Mouse (Mus musculus): ENCODE data around the gene Grb2.

The Grb2 gene

DNA sequence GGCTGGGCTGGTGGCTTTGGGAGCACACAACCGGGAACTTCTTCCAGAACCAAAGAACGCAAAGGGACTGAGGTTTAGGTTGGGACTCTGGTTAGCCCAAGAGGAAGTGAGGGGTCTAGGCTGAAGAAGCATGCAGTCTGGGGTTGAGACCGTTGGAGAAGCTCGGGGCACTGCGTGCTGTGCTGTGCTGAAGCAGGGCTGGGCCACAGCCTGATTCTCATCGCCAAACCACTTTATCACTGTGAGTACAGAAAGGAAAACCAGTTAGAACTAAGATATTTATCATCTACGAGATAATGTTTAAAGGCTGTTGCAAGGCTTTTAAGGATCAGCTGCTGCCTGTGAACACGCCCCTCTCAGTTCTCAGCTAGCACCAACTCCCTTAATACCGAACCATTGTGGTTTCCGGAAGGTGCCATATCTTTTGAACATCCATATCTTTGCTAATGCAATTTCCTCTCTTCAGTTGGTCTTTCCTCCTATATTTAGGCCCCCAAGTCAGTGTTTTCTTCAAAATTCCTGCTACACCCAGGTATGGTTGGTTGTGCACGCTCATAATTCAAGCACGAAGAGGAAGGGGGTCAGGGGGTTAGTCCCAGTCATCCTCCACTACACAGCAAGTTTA lies 4.4 kb upstream of the Grb2 start:
- peak; percentile 84 for DNase-seq (ENCODE audit: low read depth, low spot score)

DNA sequence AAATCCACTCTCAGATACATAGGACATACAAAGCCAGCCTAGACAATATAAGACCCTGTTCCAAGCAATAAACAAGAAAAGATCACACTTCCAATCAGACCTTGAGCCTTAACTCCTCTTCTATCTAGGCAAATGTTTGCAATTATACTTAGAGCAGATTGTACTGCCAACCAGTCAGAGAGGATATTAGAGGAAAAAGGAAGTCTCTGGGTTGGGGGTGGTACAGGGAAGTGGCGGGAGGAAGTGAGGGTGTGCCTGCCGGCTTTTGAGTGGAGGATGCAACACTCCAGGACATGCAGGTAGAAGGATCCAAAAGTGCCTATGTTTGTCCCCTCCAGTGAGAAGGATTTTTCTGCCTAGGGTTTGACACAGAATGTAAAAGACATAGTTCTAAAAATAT lies 3.9 kb upstream of the Grb2 start:
- DNase-seq (ENCODE audit: low read depth, low spot score), result peak; percentile 51

DNA sequence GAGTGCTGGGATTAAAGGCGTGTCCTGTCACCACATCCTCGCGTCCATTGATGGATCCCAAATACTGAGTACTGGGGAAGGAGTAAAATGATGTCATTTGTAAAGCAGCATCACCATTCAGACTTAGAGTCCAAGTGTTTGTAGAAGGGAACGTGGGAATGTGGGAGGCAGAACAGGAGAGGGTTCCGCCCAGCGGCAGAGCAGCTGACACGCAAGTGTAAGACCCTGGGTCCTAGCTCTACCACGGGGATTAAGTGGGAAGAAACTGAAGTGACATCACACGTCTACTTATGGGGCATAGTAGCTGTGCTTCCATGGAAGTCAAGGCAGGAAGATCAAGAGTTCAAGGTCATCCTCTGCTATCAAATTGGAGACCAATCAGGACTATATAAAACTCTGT lies 2.7 kb upstream of the Grb2 start:
- no peak for DNase-seq (ENCODE audit: low read depth, low spot score)

DNA sequence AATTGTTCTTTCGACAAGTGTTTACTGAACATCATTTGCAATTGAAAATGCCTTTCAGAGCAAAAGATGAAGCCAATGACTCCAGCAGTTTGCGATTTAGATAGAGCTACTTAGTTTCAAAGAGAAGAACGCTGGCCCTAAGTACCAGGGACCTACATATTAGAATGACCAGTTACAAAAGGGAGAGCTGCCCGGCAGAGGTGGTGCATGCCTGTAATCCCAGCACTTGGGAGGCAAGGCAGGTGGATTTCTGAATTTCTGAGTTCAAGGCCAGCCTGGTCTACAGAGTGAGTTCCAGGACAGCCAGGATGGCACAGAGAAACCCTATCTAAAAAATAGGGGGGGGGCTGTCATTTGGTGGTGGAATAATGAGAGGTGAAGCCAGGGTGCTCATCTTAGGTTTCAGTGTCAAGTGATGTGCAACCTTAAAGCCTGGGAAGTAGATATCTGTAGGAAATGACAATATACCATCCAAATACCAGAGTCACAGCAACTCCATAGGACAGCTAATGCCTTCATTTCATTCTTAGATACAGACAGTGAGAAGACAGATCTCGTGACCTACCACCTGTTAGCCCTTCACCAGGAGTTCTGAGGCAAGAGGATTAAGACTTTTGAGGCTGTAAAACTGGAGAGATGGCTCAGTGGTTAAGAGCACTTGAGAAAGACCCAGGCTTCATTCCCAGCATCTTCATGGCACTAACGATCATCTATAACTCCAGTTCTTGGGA lies 1.6 kb upstream of the Grb2 start:
- no peak for DNase-seq (ENCODE audit: low read depth, low spot score)

DNA sequence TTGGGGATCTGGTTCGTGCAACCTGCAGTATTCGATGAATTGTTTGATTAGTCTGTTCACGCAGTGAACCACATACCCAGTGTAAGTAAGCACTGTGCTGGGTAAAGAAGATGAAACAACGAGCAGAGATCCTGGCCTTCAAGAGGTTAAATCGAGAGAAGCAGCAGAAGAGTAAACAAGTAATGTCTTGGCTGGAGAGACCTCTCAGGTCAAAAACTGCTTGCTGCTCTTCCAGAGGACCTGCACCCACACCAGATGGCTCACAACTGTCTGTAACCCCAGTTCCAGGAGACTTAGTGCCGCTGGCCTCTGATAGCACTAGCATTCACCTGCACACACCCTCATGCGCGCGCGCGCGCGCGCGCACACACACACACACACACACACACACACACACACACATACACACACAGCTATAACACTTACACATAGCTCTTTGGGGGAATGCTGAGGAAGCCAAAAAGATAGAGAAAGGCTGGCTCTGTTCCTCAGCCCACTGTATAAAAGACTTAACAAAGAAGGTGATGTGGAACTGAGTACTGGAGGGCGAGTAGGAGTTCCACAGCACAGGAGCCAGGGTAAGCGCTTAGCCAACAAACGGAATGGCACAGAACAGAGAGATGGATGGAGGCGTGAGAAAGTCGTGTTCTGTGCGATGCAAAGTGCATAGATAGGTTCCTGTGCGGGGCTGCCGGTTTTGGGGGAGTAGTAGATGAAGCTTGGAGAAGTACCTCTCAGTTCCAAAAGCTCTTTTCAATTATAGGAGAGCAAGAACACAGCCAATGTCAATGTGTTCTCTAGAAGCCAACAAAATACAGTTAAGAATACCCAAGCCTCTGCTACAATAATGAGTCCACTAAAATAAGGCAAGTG lies 795 bp upstream of the Grb2 start:
- peak; percentile 79 for DNase-seq (ENCODE audit: low read depth, low spot score)

DNA sequence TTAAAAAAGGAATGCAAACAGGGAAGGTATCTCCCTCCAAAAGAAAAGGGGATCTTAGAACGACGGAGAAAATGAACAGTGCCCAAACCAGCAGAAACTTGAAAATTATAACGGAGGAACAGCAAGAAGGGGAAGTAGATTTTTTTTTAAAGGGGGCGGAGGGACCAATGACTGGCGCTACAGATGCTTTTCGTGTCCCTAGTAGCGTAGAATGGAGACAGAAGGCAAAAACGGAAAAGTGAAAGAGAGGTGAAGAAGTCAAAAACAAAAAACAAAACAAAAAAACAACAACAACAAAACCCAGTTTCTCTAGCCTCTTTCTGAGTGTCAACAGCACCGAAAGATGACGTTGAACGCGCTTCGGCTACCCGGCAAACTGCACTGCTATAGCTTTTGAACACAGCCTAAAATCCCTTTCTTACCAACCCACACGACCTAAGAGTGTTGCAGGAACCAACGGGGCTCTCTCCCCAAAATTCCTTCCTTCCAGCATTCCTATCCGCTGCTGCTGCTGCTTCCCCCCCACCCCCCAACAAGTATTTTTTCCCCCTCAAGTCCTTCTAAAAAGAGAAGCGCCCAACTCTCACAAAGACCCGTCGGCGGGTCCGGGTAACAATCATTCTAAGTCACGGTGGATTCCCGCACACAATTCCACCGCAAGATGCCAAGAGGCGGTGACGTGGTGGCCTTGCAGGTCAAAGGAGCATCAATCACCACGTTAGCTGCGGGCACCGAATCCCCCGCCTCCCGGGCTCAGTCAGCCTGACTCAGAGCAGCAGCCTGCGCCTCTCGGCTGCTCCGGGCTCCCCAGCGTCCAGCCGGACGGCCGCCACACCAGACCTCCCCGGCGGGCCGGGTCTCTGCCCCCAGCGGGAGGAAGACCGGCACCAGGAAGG lies 836 bp downstream of the Grb2 start:
- peak; percentile 69 for DNase-seq (ENCODE audit: low read depth, low spot score)

DNA sequence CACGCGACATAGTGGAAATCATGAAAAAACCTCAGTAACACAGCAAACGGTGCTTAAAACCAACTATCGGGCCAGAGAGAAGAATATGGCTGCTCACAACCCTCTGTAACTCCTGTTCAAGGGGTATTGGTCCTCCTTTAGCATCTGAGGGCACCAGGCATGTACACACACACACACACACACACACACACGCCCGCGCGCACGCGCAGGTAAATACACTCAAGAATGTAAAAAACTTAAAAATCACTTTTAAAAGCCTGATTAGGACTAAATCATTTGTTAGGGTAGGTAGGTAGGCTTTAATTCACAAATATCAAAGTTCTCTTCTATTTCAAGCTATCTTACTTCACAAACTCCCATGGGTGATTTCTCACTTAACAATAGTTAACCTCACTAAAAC lies 1.8 kb downstream of the Grb2 start:
- DNase-seq (ENCODE audit: low read depth, low spot score), result peak; percentile 33

DNA sequence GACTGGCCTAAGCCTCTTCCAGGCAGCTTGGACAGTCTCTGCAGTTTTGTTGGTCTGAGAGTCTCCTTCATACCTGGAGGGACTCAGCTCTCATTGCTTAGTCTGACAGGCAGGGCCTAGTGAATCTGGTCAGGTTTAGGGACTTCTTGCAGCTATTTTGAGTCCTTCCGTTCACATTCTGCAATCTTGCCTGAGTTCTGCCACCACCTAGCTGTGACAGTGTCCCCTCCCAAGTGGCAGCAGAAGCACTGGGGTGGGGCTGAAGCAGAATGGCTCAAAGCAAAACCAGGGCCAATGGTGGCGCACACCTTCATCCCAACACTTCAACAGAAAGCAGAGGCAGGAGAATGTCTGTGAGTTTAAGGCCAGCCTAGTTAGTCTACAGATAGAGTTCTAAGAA lies 2.8 kb downstream of the Grb2 start:
- no peak for DNase-seq (ENCODE audit: low read depth, low spot score)

DNA sequence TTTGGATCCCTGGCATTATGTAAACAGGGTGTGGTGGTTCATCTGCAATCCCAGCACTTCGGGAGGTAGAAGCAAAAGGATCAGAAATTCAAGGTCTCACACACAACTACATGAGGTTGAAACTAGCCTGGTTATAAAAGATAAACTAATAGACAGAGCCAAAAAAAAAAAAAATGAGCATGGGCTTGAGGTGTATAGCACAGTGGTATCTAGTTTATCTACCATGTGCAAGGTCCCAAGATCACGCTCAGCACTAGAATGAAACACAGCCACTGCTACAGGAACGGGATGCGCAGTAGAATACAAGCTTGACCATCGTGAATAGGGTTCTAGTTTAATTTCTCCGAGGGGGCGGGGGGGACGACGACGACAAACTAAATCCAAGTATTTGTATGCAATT lies 3.7 kb downstream of the Grb2 start:
- no peak for DNase-seq (ENCODE audit: low read depth, low spot score)

DNA sequence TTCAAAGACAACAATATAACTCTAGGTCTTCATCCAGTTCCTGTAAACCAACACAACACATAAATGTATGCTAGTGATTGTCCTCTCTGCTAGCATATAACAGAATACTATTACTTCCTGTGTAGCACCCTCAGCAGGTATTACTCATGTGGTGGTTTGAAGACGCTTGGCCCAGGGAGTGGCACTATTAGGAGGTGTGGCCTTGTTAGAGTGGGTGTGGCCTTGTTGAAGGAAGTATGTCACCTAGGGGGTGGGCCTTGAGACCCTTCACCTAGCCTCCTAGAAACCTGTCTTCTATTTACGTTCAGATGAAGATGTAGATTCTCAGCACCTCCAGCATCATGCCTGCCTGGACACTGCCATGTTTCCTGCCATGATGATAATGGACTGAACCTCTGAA lies 4.9 kb downstream of the Grb2 start:
- DNase-seq (ENCODE audit: low read depth, low spot score), result no peak

DNA sequence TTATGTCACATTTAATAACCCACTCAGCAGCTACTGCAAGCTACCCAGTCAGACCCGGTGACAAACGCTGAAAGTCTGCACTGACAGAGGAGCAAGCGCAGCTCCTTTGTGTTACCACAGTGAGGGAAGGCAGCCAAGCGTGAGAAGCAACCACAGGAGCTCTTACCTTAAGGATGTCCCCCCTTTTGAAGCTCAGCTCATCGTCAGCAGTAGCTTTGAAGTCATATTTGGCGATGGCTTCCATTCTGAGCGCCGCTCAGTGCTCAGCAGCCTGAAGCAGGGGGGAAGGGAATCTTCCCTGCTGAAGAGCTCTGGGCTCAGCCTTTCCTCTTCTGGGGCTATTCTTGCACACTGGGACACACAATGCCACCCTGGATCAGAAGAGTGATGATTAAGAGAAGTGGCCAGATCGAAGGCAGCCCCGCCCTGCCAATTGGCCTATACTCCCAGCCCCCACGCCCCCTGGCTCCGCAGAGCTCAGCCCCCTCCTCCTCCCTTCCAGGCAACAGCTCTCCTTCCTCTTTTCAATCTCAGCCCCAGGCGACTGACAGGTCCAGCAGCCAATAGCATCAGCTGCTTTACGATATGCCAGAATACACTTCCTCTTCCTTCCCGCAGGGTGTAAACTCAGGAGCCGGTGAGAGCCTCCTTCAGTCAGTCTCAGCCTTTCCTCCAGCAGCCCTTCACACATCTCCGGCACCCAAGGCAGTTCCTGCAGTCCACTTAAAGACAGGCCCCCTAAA lies 9.2 kb downstream of the Grb2 start:
- DNase-seq (ENCODE audit: low read depth, low spot score), result peak; percentile 91

DNA sequence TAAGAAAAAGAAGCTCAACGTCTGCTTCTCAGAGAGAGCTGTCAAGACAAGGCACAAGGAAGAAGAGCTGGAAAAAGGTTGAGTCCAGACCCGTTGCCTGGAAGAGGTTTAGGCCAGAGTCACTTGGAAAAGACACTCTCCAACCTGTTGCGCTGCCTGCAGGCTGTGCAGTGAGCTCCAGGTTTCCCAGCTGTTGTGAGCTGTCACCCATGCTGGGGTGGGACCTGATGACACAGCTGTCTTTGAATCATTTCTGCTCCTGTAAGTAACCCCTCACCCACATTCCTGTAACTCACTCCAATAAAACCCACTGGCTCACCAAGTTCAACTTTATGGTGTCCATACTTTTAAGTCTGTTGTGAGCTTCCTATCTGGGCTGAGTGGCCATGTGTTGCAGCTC lies 10.7 kb downstream of the Grb2 start:
- no peak for DNase-seq (ENCODE audit: low read depth, low spot score)

DNA sequence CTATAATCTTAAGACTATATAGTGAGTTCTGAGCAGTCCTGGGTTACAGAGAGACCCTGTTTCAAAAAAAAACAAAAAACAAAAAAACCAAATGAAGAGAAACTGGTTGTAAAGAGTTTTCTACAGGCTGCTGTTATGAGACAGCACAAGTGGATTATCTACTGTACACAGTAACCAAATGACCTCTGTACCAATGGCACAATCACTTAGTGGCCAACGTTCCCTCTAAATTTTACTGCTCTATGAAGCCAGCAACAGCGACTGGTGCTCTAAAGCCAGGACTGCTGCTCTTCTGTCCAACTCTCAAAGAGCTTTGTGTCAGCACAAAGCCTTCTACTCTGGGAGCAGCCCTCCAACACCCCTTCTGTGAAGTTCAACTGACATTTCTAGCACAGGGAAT lies 11.3 kb downstream of the Grb2 start:
- no peak for DNase-seq (ENCODE audit: low read depth, low spot score)

DNA sequence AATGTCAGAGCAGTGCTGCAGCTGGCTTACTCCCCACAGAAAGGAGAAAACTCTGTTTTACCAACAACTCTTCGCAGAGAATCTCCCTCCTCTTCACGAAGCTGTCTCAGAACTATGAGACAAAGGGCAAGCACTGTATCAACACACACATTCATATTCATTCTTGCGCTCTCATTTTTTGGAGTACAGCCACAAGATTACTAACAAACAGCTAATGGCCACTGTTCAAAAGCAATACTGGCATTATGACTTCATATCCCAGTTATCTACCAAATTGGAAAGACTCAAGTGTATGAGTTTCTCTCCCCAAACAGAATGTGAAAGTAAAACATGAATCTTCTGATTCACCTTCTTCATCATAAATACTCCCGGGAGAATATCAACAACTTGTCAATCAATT lies 11.9 kb downstream of the Grb2 start:
- DNase-seq (ENCODE audit: low read depth, low spot score), result no peak

DNA sequence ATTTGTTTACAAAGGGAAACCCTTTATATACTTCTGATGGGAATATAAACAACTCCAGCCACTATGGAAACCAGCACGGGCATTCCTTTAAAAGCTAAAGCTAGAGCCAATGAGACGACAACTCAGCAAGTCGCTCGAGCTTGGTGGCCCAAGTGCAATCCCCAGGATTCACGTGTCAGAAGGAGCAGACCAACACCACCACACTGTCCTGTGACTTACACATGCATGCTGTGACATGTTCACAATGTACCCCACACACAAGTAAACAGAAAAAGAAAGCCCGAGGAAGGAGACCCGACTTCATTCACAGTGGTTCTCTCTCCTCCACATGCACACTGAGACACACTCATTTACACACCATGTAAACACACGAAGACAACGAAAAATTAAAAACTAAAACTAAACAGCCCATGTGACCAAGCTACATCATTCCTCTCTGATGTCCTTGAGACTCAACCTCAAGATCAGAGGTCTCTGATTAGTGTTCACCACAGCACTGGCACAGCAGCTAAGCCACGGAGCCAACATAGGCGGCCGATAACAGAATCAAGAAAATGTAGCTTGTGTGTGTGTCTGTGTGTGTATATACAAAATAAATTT lies 14.3 kb downstream of the Grb2 start:
- no peak for DNase-seq (ENCODE audit: low read depth, low spot score)

DNA sequence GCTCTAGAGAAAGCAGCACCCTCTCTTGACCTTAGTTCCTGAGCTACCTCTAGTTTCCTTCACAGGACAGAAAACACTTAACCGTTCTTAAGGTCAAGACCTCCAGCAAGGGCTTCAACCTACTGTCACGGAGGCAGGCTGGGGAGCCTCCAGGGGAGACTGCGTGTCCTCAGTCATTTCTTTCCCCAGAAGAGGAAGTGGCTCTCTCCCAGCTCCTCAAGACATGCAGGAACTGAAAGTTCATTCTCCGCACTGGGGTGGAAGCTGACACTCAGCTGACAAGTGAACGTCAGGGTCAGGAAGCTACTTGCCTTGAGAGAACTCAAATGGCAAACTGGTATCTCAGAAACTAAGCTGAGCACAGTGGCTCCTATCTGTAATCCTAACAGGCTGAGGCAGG lies 15.6 kb downstream of the Grb2 start:
- no peak for DNase-seq (ENCODE audit: low read depth, low spot score)

DNA sequence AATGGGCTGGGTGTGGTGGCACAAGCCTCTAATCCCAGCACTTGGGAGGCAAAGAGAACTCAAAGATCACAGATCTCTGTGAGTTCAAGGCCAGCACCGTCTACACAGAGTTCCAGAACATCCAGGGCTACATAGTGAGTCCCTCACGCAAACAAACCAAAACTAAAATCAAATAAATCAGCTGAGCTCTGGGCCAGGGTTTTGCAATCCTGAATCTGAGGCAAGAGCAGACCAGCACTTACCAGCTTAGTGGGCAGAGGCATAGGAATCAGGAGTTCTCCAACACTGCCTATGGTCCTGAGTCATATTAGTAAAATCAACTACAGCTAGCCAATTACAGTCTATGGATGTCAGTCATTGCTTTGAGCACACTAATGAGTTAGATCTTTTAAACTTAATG lies 16.4 kb downstream of the Grb2 start:
- no peak for DNase-seq (ENCODE audit: low read depth, low spot score)

DNA sequence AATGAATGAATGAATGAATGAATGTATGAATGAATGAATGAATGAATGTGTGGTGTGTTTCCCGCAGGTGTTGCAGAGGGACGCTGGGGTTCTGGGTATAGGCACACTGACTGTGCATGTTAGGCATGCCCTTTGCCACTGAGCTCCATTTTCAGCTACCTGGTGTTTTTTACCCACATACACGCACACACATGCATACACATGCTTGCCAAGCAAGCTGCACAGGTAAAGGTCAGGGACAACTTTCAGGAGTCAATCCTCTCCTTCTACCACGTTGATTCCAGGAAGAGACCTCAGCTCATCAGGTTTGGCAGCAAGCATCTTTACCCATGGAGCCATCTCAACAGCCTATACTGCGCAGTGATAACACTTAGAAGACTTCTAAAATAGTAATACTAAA lies 16.9 kb downstream of the Grb2 start:
- DNase-seq (ENCODE audit: low read depth, low spot score), result no peak

DNA sequence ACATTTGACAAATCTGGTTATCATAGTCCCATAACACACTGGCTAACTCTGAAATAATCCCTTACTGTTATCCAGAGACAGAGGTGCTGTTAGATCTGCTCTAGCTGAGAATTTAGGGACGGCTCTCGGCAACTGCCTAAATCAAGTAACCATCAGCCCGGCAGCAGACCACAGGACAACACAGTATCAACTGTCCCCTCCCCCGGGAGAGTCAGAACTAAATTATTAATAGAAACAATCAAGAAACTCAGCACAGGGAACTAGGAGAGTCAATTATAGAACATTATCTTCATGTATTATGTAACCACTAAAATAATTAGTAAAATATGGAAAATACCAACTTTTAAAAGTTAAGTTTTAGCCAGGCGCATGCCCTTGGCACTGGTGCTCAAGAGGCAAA lies 17.4 kb downstream of the Grb2 start:
- DNase-seq (ENCODE audit: low read depth, low spot score), result no peak

DNA sequence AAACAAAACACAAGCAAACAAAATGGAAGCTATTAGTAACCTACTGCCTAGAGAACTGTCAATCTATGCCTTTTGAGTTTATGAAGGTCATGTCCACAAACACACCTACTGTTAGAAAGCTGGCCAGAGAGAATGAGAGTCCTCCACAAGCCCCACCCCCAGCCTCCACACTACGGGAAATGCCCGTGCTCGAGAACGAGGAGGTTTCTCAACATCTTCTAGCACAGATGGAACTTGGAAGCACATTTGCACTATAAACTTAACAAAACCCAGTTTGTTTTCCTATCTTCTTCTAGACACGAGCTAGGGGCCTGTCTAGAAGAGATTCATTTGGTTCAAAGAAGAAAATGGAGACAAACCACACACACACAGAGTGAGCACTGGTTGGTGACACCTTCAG lies 18.0 kb downstream of the Grb2 start:
- no peak for DNase-seq (ENCODE audit: low read depth, low spot score)
